Mouse (Mus musculus) ES-E14 (cell line): ENCODE measurements around the gene Gab1. TPM values are rescaled to one million over a fixed set of nuclear protein-coding genes. Genes with fewer than 3 reads are reported as not detected.

Source experiments
- DNase-seq: peaks from one replicate; pipeline ENCODE4 v3.0.0-alpha.2; 2013; ENCODE audit warnings: low read depth, low spot score
- H3K27ac ChIP-seq: 2 replicates; pipeline ENCODE4 v1.5.1; 2012; ENCODE audit warnings: low read depth, mild to moderate bottlenecking, low read length, moderate library complexity, mixed read lengths; ENCODE audit not compliant: poor library complexity, insufficient read depth, severe bottlenecking
- H3K36me3 ChIP-seq: 2 replicates; pipeline ENCODE4 v1.6.1; 2012; ENCODE audit warnings: mild to moderate bottlenecking, low read length, moderate library complexity, mixed read lengths; ENCODE audit not compliant: control insufficient read depth, poor library complexity, insufficient read depth, severe bottlenecking
- H3K4me1 ChIP-seq, 2 experiments: fragments of 150-350 bp in 1 of 2; sonication (generic) in 1 of 2; 2 replicates each; pipeline ENCODE4 v1.6.1; 2012; ENCODE audit warnings: low read length in 2 of 2, mild to moderate bottlenecking in 1 of 2, mixed read lengths in 1 of 2; ENCODE audit not compliant: control insufficient read depth in 2 of 2, insufficient read depth in 2 of 2, poor library complexity in 1 of 2
- H3K4me3 ChIP-seq, 2 experiments: fragments of 150-350 bp in 1 of 2; sonication (generic) in 1 of 2; 2 replicates each; pipeline ENCODE4 v1.5.1; 2012; ENCODE audit warnings: low read length in 2 of 2, low read depth in 1 of 2, mild to moderate bottlenecking in 1 of 2, mixed read lengths in 1 of 2; ENCODE audit not compliant: insufficient read depth in 1 of 2, poor library complexity in 1 of 2, severe bottlenecking in 1 of 2
- H3K9ac ChIP-seq: 2 replicates; pipeline ENCODE4 v1.6.1; 2012; ENCODE audit warnings: low read depth, mild to moderate bottlenecking, low read length, mixed read lengths; ENCODE audit not compliant: poor library complexity, insufficient read depth, severe bottlenecking
- H3K9me3 ChIP-seq: fragments of 150-350 bp; sonication (generic); 2 replicates; pipeline ENCODE4 v1.6.1; 2012; ENCODE audit warnings: low read depth, mild to moderate bottlenecking, low read length; ENCODE audit not compliant: control insufficient read depth, insufficient read depth
- CHD2 ChIP-seq: IDR thresholded peaks from 2 replicates; pipeline ENCODE4 v1.6.1; 2014; ENCODE audit warnings: mild to moderate bottlenecking, low read depth, low read length, inconsistent platforms
- HCFC1 ChIP-seq: IDR thresholded peaks from 2 replicates; pipeline ENCODE4 v1.6.1; 2012; ENCODE audit warnings: low read length, inconsistent platforms, borderline replicate concordance; ENCODE audit not compliant: insufficient read depth
- MAFK ChIP-seq: IDR thresholded peaks from 2 replicates; pipeline ENCODE4 v1.6.1; 2014; ENCODE audit warnings: mild to moderate bottlenecking, low read depth, low read length, inconsistent platforms; ENCODE audit not compliant: insufficient read depth
- ZC3H11A ChIP-seq: IDR thresholded peaks from 2 replicates; pipeline ENCODE4 v1.6.1; 2012; ENCODE audit warnings: low read depth, mild to moderate bottlenecking, inconsistent platforms, low read length, borderline replicate concordance
- ZNF384 ChIP-seq: IDR thresholded peaks from 2 replicates; pipeline ENCODE4 v1.6.1; 2012; ENCODE audit warnings: low read depth, low read length, inconsistent platforms
- in situ Hi-C, 2 experiments: fragments of 600-800 bp; cut with MboI; formaldehyde crosslinking; loops; one replicate each; pipeline ENCODE4 v1.15.1; 2025; ENCODE audit warnings: low sequenced_read_pairs in 2 of 2, inconsistent platforms in 1 of 2; ENCODE audit not compliant: unreplicated experiment in 2 of 2
- total RNA-seq: library from RNA; depleted of rRNA; stranded (reverse); fragments of 300-350 nt; gene quantifications from 2 replicates; pipeline ENCODE4 v1.2.3, GENCODE M21; 2012

Gene Gab1
- total RNA-seq, 1 experiment, result 70.9 TPM

GRCm38 (mm10) chr8:80870535-80871204, 9.6 kb downstream of the Gab1 start:
- Histone ChIP-seq H3K27ac (no peak overlapping the region), H3K4me1 (peaks cover 0 to 17% of the 10 kb centered on the region in 2 experiments; a peak in 3 of 4 replicates), H3K9ac (0 out of 2 replicates have a peak overlapping the region, but pooled peaks have one; percentile 14), H3K4me3 (no peak overlapping the region), H3K36me3 (no peaks in the 10 kb centered on the region), H3K9me3 (no peaks in the 10 kb centered on the region)
- no peak for DNase-seq
- no peak for TF ChIP-seq HCFC1
- TF ChIP-seq ZC3H11A, result no peak
- no peak for TF ChIP-seq CHD2
- no peak for TF ChIP-seq MAFK
- TF ChIP-seq ZNF384, result no peak
- in situ Hi-C loops, result no loop called here

GRCm38 (mm10) chr8:80869881-80870328, 10.4 kb downstream of the Gab1 start:
- H3K4me1 ChIP-seq, result peaks cover 0 to 17% of the 10 kb centered on the region in 2 experiments; a peak in 3 of 4 replicates
- no peaks in the 10 kb centered on the region for H3K9me3 ChIP-seq
- H3K36me3 ChIP-seq, result peaks cover under 1% of the 10 kb centered on the region; the same call in 1 of the 2 replicates
- H3K27ac ChIP-seq, result no peak overlapping the region
- in situ Hi-C loops, result no loop called here
- DNase-seq, result no peak
- no peak overlapping the region for H3K4me3 ChIP-seq
- TF ChIP-seq MAFK (no peak), ZC3H11A (no peak), HCFC1 (no peak), ZNF384 (no peak), CHD2 (no peak)
- H3K9ac ChIP-seq, result no peak overlapping the region

GRCm38 (mm10) chr8:80868801-80869323, 11.5 kb downstream of the Gab1 start:
- Histone ChIP-seq H3K9me3 (no peaks in the 10 kb centered on the region), H3K36me3 (peaks cover 3% of the 10 kb centered on the region; the same call in 1 of the 2 replicates), H3K9ac (no peak overlapping the region), H3K4me1 (peaks cover 0 to 14% of the 10 kb centered on the region in 2 experiments; a peak in 3 of 4 replicates), H3K27ac (no peak overlapping the region), H3K4me3 (no peak overlapping the region)
- in situ Hi-C loops, result no loop called here
- DNase-seq, result no peak
- no peak for TF ChIP-seq HCFC1
- TF ChIP-seq MAFK, result no peak
- TF ChIP-seq ZNF384, result no peak
- no peak for TF ChIP-seq ZC3H11A
- no peak for TF ChIP-seq CHD2

GRCm38 (mm10) chr8:80868006-80868702, 12.2 kb downstream of the Gab1 start:
- H3K4me1 ChIP-seq, result peaks cover 2 to 19% of the 10 kb centered on the region in 2 experiments; a peak in 3 of 4 replicates

More at GRCm38 (mm10) chr8:80868006-80868702, 12.2 kb downstream of the Gab1 start:
- DNase-seq, result no peak
- no peak overlapping the region for H3K4me3 ChIP-seq
- H3K9me3 ChIP-seq, result no peaks in the 10 kb centered on the region
- H3K36me3 ChIP-seq, result peaks cover 3% of the 10 kb centered on the region; the same call in 1 of the 2 replicates
- H3K27ac ChIP-seq, result no peak overlapping the region
- H3K9ac ChIP-seq, result no peak overlapping the region
- in situ Hi-C loops, result no loop called here
- TF ChIP-seq MAFK (no peak), ZNF384 (no peak), HCFC1 (no peak), ZC3H11A (no peak), CHD2 (no peak)
